Mouse (Mus musculus) liver, embryonic 12.5 days (tissue): ENCODE measurements around the gene Pcdh19. TPM values are rescaled to one million over a fixed set of nuclear protein-coding genes. Genes with fewer than 3 reads are reported as not detected.

Experiments
- ATAC-seq: fragments of 200-750 bp; cut with Nextera tagmentation; 2 replicates; pipeline ENCODE4 v1.8.0; 2017; ENCODE audit warnings: moderate number of reproducible peaks, mild to moderate bottlenecking, moderate library complexity
- H3K27ac ChIP-seq: fragments of 300-500 bp; sonication (generic); 2 replicates; pipeline ENCODE4 v1.5.1; 2016; ENCODE audit warnings: mild to moderate bottlenecking
- H3K27me3 ChIP-seq: fragments of 300-500 bp; sonication (generic); replicated peaks from 2 replicates; pipeline ENCODE4 v1.6.1; 2016; ENCODE audit warnings: mild to moderate bottlenecking, moderate library complexity
- H3K36me3 ChIP-seq: fragments of 300-500 bp; sonication (generic); 2 replicates; pipeline ENCODE4 v1.6.1; 2016; ENCODE audit warnings: mild to moderate bottlenecking, moderate library complexity
- H3K4me1 ChIP-seq: fragments of 300-500 bp; sonication (generic); 2 replicates; pipeline ENCODE4 v1.6.1; 2016
- H3K4me2 ChIP-seq: fragments of 300-500 bp; sonication (generic); 2 replicates; pipeline ENCODE4 v1.6.1; 2016; ENCODE audit warnings: mild to moderate bottlenecking, moderate library complexity
- H3K4me3 ChIP-seq: fragments of 300-500 bp; sonication (generic); 2 replicates; pipeline ENCODE4 v1.5.1; 2016; ENCODE audit warnings: mild to moderate bottlenecking, moderate library complexity
- H3K9ac ChIP-seq: fragments of 300-500 bp; sonication (generic); 2 replicates; pipeline ENCODE4 v1.6.1; 2016; ENCODE audit warnings: mild to moderate bottlenecking, moderate library complexity
- H3K9me3 ChIP-seq: fragments of 300-500 bp; sonication (generic); replicated peaks from 2 replicates; pipeline ENCODE4 v1.6.1; 2016; ENCODE audit warnings: mild to moderate bottlenecking, moderate library complexity
- WGBS: fragments of 180-500 bp; shearing (Covaris S2); methylation state at CpG from one replicate; pipeline ENCODE4 v1.1.7; 2016; ENCODE audit not compliant: insufficient replicate concordance; 5-methylcytosine and 5-hydroxymethylcytosine counted together
- polyA plus RNA-seq: library from polyadenylated mRNA; unstranded; fragments of >200 nt; fragmentation: Nextera tagmentation; extraction: Ambion mirVana; gene quantifications from 2 replicates; pipeline ENCODE4 v1.2.1, GENCODE M21; 2016

Gene Pcdh19
- polyA plus RNA-seq, 1 experiment from 2014 or later: 0.21 TPM

GRCm38 (mm10) chrX:133689576-133690250 lies 926 bp upstream of the Pcdh19 start:
- Histone ChIP-seq H3K27me3 (peaks cover 72% of the 10 kb centered on the region), H3K4me3 (no peak overlapping the region)

GRCm38 (mm10) chrX:133688156-133688555 lies 631 bp downstream of the Pcdh19 start:
- H3K27ac ChIP-seq: no peak overlapping the region
- H3K36me3 ChIP-seq: no peaks in the 10 kb centered on the region
- H3K4me3 ChIP-seq: peak overlapping the region; percentile 43
- ATAC-seq: no peak
- H3K9me3 ChIP-seq: no peaks in the 10 kb centered on the region; the same call in 1 of the 2 replicates
- no peak overlapping the region for H3K9ac ChIP-seq
- peaks cover 81% of the 10 kb centered on the region for H3K27me3 ChIP-seq
- no peaks in the 10 kb centered on the region for H3K4me1 ChIP-seq
- peak overlapping the region; percentile 61 for H3K4me2 ChIP-seq
- WGBS: 5% methylated on average over 24 of the region's 31 CpGs

More at GRCm38 (mm10) chrX:133689576-133690250, 926 bp upstream of the Pcdh19 start:
- Histone ChIP-seq H3K4me1 (no peaks in the 10 kb centered on the region), H3K9me3 (no peaks in the 10 kb centered on the region; the same call in 1 of the 2 replicates), H3K36me3 (no peaks in the 10 kb centered on the region), H3K4me2 (peak overlapping the region; percentile 35; the same call in 1 of the 2 replicates), H3K9ac (no peak overlapping the region), H3K27ac (no peak overlapping the region)
- WGBS: 16% methylated on average over 35 of the region's 35 CpGs
- no peak for ATAC-seq

GRCm38 (mm10) chrX:133687666-133688151 lies 1.1 kb downstream of the Pcdh19 start:
- 13% methylated on average over 32 of the region's 37 CpGs for WGBS

GRCm38 (mm10) chrX:133686533-133687311 lies 2.1 kb downstream of the Pcdh19 start:
- H3K27me3 ChIP-seq: peaks cover 89% of the 10 kb centered on the region
- no peak overlapping the region for H3K27ac ChIP-seq
- 14% methylated on average over 49 of the region's 55 CpGs for WGBS
- H3K9me3 ChIP-seq: no peaks in the 10 kb centered on the region; the same call in 1 of the 2 replicates
- no peak for ATAC-seq
- H3K4me3 ChIP-seq: peak overlapping the region; percentile 43
- H3K4me1 ChIP-seq: no peaks in the 10 kb centered on the region
- H3K36me3 ChIP-seq: no peaks in the 10 kb centered on the region
- peak overlapping the region; percentile 61 for H3K4me2 ChIP-seq
- no peak overlapping the region for H3K9ac ChIP-seq

More at GRCm38 (mm10) chrX:133687666-133688151, 1.1 kb downstream of the Pcdh19 start:
- H3K36me3 ChIP-seq: no peaks in the 10 kb centered on the region
- ATAC-seq: no peak
- no peaks in the 10 kb centered on the region for H3K4me1 ChIP-seq
- H3K9me3 ChIP-seq: no peaks in the 10 kb centered on the region; the same call in 1 of the 2 replicates
- H3K9ac ChIP-seq: no peak overlapping the region
- H3K27ac ChIP-seq: no peak overlapping the region
- H3K27me3 ChIP-seq: peaks cover 83% of the 10 kb centered on the region
- peak overlapping the region; percentile 61 for H3K4me2 ChIP-seq
- peak overlapping the region; percentile 43 for H3K4me3 ChIP-seq

GRCm38 (mm10) chrX:133685572-133685971 lies 3.2 kb downstream of the Pcdh19 start:
- H3K27me3 ChIP-seq: peaks cover 88% of the 10 kb centered on the region
- H3K36me3 ChIP-seq: no peaks in the 10 kb centered on the region
- H3K4me2 ChIP-seq: no peak overlapping the region
- no peak overlapping the region for H3K9ac ChIP-seq
- WGBS: 36% methylated on average over 12 of the region's 12 CpGs
- H3K27ac ChIP-seq: no peak overlapping the region
- H3K4me1 ChIP-seq: no peaks in the 10 kb centered on the region
- no peak overlapping the region for H3K4me3 ChIP-seq
- ATAC-seq: no peak
- H3K9me3 ChIP-seq: no peaks in the 10 kb centered on the region; the same call in 1 of the 2 replicates

GRCm38 (mm10) chrX:133683961-133684360 lies 4.8 kb downstream of the Pcdh19 start:
- no peak overlapping the region for H3K4me2 ChIP-seq
- H3K36me3 ChIP-seq: no peaks in the 10 kb centered on the region
- no peak overlapping the region for H3K9ac ChIP-seq
- no peaks in the 10 kb centered on the region; the same call in 1 of the 2 replicates for H3K9me3 ChIP-seq
- ATAC-seq: no peak
- 40% methylated on average over 3 of the region's 3 CpGs for WGBS
- no peak overlapping the region for H3K4me3 ChIP-seq
- H3K27me3 ChIP-seq: peaks cover 72% of the 10 kb centered on the region
- no peaks in the 10 kb centered on the region for H3K4me1 ChIP-seq
- no peak overlapping the region for H3K27ac ChIP-seq

GRCm38 (mm10) chrX:133675121-133675520 lies 13.7 kb downstream of the Pcdh19 start:
- H3K4me1 ChIP-seq: no peaks in the 10 kb centered on the region
- H3K9me3 ChIP-seq: no peaks in the 10 kb centered on the region
- H3K27ac ChIP-seq: no peak overlapping the region
- 3% methylated on average over 2 of the region's 2 CpGs for WGBS
- H3K4me3 ChIP-seq: no peak overlapping the region
- no peak for ATAC-seq
- H3K9ac ChIP-seq: no peak overlapping the region
- H3K27me3 ChIP-seq: no peaks in the 10 kb centered on the region
- no peak overlapping the region for H3K4me2 ChIP-seq
- H3K36me3 ChIP-seq: no peaks in the 10 kb centered on the region

- H3K27ac ChIP-seq: no peak overlapping the region
- H3K9me3 ChIP-seq: no peaks in the 10 kb centered on the region
- 12% methylated on average over 3 of the region's 3 CpGs for WGBS
- H3K4me2 ChIP-seq: no peak overlapping the region
- H3K4me3 ChIP-seq: no peak overlapping the region
- no peaks in the 10 kb centered on the region for H3K4me1 ChIP-seq
- ATAC-seq: no peak
- H3K27me3 ChIP-seq: no peaks in the 10 kb centered on the region
- H3K9ac ChIP-seq: no peak overlapping the region
- H3K36me3 ChIP-seq: no peaks in the 10 kb centered on the region
Observed at GRCm38 (mm10) chrX:133673796-133674195, 15.0 kb downstream of the Pcdh19 start.

- no peaks in the 10 kb centered on the region for H3K9me3 ChIP-seq
- WGBS: 45% methylated on average over 5 of the region's 5 CpGs
Observed at GRCm38 (mm10) chrX:133660111-133660510, 28.7 kb downstream of the Pcdh19 start.

GRCm38 (mm10) chrX:133657308-133658302 lies 31.2 kb downstream of the Pcdh19 start:
- no peak overlapping the region for H3K9ac ChIP-seq
- H3K4me3 ChIP-seq: no peak overlapping the region
- no peaks in the 10 kb centered on the region for H3K36me3 ChIP-seq
- no peaks in the 10 kb centered on the region for H3K27me3 ChIP-seq
- no peak for ATAC-seq
- 20% methylated on average over 9 of the region's 9 CpGs for WGBS
- no peaks in the 10 kb centered on the region for H3K4me1 ChIP-seq
- no peak overlapping the region for H3K4me2 ChIP-seq
- no peak overlapping the region for H3K27ac ChIP-seq
- no peaks in the 10 kb centered on the region for H3K9me3 ChIP-seq

More at GRCm38 (mm10) chrX:133660111-133660510, 28.7 kb downstream of the Pcdh19 start:
- no peaks in the 10 kb centered on the region for H3K36me3 ChIP-seq
- H3K27me3 ChIP-seq: no peaks in the 10 kb centered on the region
- no peak overlapping the region for H3K9ac ChIP-seq
- ATAC-seq: no peak
- H3K4me3 ChIP-seq: no peak overlapping the region
- no peak overlapping the region for H3K27ac ChIP-seq
- H3K4me1 ChIP-seq: no peaks in the 10 kb centered on the region
- no peak overlapping the region for H3K4me2 ChIP-seq

- WGBS: 64% methylated on average over 11 of the region's 11 CpGs
- ATAC-seq: no peak
- no peak overlapping the region for H3K4me3 ChIP-seq
- H3K9ac ChIP-seq: no peak overlapping the region
- H3K9me3 ChIP-seq: no peaks in the 10 kb centered on the region
- no peak overlapping the region for H3K4me2 ChIP-seq
- H3K4me1 ChIP-seq: no peaks in the 10 kb centered on the region
- no peaks in the 10 kb centered on the region for H3K36me3 ChIP-seq
- H3K27me3 ChIP-seq: no peaks in the 10 kb centered on the region
- no peak overlapping the region for H3K27ac ChIP-seq
Observed at GRCm38 (mm10) chrX:133655876-133656538, 32.8 kb downstream of the Pcdh19 start.
